Mouse (Mus musculus): Measurements from ENCODE around the gene Art1.

DNA sequence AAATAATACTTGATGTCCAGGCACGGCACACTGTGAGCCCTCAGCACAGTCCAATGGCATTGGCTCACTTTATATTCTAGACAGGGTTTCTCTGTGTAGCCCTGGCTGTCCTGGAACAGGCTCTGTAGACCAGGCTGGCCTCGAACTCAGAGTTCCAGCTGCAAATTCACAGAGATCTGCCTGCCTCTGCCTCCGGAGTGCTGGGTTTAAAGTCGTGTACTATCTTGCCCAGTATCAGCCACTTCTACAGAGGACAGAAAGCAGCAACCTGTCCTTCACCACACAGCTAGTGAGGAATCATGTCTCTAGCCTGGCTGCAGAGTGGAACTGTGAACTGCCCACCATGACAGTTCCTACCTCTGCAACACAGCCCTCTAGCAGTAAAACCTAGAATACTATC, 8.2 kb downstream of the Art1 start:
- no peak for TF ChIP-seq CTCF (IDR thresholded peaks at IDR 0.05; ENCODE audit: extremely low read depth, insufficient read depth, insufficient read length, insufficient replicate concordance)
- TF ChIP-seq POLR2A (IDR thresholded peaks at IDR 0.05; ENCODE audit: low read depth, low read length), result no peak
